Mouse (Mus musculus) lung, postnatal 4 days (tissue): Measurements from ENCODE around the gene Tbc1d1.

Experiments used
- DNase-seq, 2 experiments: peaks; one replicate each; pipeline ENCODE4 v3.0.0; 2021

Tbc1d1 gene

DNA sequence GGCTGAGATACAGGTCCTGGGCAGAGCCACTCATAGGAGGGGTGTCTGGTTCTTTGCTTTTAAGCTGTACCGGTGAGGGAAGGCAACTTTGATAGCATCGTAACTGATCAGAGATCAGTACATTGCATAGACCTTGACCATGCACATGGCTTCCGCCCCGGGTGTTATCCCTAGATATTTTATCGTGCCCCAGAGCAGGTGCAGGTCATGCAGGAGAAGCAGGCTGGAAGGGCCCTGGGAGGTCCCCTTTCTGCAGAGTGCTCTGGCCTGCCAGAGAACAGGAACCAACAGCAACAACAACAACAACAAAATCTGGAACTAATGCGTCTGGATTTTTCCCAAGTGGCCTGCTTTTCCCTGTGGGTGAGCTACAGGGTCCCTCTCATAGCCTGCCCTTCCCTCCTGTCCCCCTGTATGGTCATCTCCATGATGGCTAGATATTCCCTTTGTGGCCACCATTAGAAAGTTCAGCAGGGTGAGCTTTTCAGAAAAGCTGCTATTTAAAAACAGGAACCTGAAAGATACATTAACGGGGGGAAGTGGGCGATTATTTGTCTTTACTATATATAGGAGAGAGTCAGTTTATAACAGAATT, 236.4 kb downstream of the Tbc1d1 start:
- no peak for DNase-seq

DNA sequence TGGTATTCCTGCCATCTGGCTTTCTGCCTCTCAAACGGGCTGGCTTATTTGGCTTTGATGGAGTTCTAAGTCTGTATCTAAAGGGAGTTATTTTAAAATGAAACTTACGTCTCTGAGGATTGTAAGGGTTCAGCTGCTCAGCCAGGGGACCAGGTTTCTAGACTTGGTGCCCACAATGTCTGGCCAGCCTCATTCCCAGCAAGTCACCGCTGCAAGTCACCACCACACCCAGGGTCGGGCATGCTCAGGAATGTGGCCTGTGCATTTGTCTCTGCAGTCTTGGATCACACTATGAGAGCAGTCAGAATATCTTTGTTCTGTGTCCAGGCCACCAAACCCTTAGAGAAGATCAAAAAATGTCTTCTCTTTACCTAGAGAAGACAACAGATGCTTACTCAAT, 237.4 kb downstream of the Tbc1d1 start:
- no peak for DNase-seq

DNA sequence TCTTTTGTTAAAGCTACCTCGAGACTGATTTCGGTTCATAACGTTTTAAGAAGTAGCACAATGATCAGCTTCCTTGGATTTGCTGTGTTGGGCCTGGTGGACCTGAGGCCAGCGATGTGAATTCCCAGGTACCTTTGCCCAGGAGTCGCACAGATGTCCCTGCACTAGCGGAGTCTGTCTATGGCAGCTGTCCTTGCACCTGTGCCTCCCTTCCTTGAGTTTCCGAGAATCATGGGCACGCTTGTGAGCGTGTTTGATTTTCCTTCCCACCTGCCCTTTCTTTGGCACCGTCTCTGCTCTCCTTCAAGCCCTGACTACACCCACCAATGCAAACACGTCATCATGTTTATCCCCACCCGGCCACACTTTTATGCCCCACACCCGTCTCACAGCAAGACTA, 242.1 kb downstream of the Tbc1d1 start:
- no peak for DNase-seq

DNA sequence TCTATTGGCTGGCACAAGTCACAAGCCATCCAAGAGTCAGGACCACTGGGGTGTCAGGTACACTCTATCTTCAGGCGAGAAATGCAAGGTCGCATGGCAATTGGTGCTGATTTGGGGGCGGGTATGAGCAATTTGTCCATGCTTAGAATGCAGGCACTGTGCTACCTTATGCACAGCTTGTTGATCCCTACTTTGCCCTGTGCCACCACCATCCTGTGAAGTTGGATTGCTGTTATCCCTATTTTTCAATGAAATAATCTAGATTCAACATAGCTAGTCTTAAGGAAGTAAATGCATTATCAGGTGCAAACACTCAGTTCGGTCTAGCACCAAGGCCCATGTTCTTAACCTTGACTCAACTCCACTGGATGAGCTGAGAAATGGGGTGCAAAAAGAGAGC, 244.6 kb downstream of the Tbc1d1 start:
- no peak for DNase-seq
